Mouse (Mus musculus): ENCODE data around the gene Gm10322.

DNA sequence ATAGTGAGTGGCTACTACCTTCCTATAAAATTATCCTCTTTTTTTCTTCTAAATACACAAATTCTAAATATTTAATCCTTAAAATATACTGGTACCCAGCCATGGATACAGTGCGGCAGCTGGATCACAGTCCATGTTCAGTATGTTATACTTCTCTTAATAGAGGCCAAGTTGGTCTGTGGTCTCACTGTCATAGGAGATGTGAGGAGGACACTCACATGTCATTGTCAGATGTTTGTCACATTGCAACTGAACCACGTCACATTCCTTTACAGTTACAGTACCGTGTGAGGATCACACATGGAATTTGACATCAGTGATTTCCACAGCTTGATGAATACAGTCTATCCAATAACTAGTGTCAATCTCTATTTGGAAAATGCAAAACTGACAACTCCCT, 36.2 kb upstream of the Gm10322 start:
- TF ChIP-seq CTCF (IDR thresholded peaks at IDR 0.05) (no peak), POLR2A (IDR thresholded peaks at IDR 0.05; ENCODE audit: insufficient read depth, low read depth, low read length) (no peak), EP300 (IDR thresholded peaks at IDR 0.05; ENCODE audit: insufficient read depth, low read depth, low read length) (no peak)
